Mouse (Mus musculus) gastrocnemius, postnatal 10 days (tissue): ENCODE measurements around the gene Acss2. TPM values are rescaled to one million over a fixed set of nuclear protein-coding genes. Genes with fewer than 3 reads are reported as not detected.
"Not testable (repeated sequence)": the region's sequence is repeated elsewhere in the genome, so short reads cannot be mapped to it uniquely, and the experiment has no call there.

Experiments
- DNase-seq: peaks from one replicate; pipeline ENCODE4 v3.0.0; 2021; ENCODE audit warnings: mixed read lengths
- total RNA-seq, 2 experiments: library from RNA; stranded (reverse); gene quantifications; 2 replicates each; pipeline ENCODE4 v1.2.3; 2021

Acss2 gene
- total RNA-seq, 2 experiments from 2014 or later, result 28.4 to 33.4 TPM

GRCm38 (mm10) chr2:155537761-155538462, 20.2 kb downstream of the Acss2 start:
- DNase-seq, result no peak

DNA sequence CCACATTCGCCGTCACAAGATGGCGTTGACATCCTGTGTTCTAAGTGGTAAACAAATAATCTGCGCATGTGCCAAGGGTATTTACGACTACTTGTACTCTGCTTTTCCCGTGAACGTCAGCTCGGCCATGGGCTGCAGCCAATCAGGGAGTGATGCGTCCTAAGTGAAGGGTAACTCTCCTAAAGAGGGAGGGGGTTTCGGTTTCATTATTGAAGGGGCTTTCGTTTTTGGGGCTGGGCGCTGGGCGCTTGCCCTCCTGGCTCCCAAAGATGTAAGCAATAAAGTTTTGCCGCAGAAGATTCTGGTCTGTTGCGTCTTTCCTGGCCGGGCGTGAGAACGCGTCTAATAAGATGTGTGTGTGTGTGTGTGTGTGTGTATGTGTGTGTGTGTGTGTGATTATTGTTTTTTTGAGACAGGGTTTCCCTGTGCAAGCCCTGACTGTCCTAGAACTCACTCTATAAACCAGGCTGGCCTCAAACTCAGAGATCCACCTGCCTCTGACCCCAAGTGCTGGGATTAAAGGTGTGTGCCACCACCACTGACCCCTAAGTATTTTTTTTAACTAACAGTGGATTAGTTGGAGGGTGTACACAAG, 20.8 kb downstream of the Acss2 start:
- not testable (repeated sequence) for DNase-seq

DNA sequence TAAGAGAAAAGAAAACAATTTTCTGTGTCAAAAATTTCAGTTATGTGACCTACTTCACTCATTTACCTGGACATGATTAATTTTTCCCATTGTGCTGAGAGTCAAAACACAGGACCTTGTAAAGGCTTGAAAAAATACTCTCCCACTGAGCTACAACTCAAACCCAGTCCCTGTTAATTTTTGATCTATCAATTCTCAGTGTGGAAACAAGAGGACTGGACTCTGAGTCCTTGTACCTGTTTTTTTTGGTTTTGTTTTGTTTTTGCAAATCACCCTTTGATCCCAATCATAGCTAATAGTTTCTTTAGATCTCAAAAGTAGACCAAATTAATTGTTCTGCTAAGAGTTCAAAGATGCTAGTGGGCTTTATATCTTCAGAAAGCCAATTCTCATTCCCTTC, 21.9 kb downstream of the Acss2 start:
- DNase-seq, result no peak

GRCm38 (mm10) chr2:155540822-155541458, 23.2 kb downstream of the Acss2 start:
- peak; percentile 30 for DNase-seq

- no peak for DNase-seq
These were observed 29.2 kb downstream of the Acss2 start for GRCm38 (mm10) chr2:155546955-155547354.

DNA sequence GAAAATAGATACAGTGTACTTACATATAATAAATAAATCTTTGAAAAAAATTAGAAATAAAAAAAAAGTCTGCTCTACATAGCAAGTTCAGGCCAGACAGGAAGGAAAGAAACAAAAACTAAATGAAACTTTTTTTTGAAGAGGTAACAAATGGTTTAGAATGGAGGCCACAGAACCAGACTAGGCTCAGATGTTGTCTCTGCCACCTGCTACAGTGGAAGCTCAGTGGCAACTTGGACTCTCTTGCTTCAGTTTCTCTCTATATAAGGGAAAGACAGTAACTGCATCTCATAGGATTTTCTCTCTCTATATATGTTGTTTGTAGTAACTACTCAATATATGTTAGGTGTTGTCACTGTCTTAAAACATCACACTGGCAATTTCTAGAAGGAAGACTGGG, 34.6 kb downstream of the Acss2 start:
- no peak for DNase-seq

DNA sequence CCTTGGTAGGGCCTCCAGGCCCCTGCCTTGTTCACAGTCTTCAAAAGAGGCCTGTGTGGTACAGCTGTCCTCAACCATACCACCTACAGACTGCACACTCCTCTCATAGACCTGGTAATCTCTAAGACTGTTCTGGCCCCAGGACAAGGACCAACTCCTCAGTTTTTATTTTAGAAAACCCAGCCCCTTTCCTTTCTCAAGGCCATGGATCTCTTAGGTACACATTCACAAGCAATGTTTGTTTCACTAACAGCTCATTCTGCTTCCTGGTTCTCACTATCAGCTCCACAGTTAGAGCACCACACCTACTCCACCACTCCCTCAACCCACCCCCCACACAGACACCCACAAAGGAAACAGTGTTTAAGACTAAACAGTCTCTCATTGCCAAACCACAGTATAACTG, 35.2 kb downstream of the Acss2 start:
- no peak for DNase-seq

GRCm38 (mm10) chr2:155554426-155554985, 36.8 kb downstream of the Acss2 start:
- DNase-seq, result no peak

DNA sequence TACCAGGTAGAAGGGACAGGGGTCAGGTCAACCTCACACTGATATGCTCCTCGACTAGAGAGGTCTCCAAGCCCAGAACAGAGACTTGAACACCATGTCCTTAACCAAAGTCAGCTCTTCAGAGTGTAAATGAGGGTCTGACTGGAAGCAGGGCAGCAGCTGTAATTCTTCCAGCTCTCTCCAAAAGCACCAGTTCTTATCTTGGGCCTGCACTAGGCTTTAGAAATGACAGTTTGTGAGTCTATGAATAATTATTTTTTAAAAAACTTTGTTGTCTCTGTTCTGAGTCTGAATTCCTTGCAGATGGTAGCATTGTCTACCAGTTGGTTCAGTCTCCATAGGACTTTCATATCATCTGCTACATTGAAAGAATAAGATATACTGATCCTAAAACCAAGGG, 44.5 kb downstream of the Acss2 start:
- no peak for DNase-seq

DNA sequence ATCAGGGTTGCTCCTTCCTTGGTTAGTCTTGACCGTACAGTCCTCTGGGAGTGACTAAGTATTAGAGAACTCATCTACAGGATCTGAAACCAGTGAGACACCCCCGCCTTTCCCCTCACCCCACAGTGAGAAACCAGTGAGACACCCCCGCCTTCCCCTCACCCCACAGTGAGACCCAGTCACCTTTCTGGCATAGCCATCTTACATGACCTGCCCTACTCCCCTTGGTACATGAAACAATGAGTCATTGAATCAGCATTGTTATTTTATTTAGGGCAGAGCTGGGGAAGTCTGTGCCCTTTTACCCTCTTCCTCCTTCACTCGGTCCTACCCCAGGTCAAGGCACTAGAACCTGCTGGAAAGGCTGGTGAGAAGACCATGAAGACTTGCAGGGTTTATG, 45.2 kb downstream of the Acss2 start:
- no peak for DNase-seq

- no peak for DNase-seq
These were observed 50.0 kb downstream of the Acss2 start for GRCm38 (mm10) chr2:155567751-155568150.

DNA sequence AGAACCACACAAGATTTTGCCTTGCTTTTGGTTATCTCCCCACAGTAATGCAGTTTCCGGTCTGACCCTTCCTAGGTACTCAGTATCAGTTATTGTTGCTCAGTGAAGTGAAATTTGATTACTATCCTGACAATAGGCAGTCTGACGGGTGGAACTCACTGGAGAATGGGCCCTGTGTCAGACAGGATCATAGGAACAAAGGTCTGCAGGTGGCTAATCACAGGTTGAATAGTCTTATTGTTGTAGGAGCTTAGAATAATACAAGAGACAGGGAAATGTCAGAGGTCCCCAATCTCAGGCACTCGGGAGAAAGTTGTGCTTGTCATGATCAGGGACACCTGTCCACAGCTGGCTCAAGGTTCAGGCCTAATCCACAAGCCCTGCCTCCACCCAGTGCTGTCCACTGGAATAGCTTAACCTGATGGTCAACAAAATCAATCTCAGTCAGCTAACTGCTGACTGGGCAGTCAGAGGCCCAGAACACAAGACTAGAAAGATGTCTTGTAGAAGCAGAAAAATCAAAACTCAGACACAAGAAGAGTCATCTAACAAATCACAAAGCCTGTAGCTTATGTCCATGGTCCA, 51.6 kb downstream of the Acss2 start:
- DNase-seq, result no peak

GRCm38 (mm10) chr2:155573001-155573400, 55.3 kb downstream of the Acss2 start:
- no peak for DNase-seq

GRCm38 (mm10) chr2:155573996-155574395, 56.2 kb downstream of the Acss2 start:
- DNase-seq, result no peak

- DNase-seq, result peak; percentile 52
These were observed 57.0 kb downstream of the Acss2 start for GRCm38 (mm10) chr2:155574700-155575099.

DNA sequence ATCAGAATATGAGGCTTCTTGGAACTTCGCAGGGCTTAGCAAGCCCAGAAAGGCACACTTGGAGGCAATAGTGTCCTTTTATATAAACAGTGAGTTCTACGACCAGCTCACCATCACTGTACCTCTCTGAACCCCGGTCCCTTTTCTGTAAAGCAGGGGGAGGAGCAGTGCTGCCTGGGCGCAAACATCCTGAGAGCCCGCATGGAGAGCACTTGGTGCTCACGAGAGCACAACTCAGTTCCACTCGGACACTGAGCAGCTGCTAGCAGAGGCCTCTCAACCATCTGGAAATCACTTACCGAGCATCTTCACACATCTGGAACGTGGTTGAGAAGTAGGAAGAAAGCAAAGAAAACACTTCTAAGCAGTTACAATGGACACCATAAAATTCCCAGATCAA, 58.9 kb downstream of the Acss2 start:
- DNase-seq, result no peak

DNA sequence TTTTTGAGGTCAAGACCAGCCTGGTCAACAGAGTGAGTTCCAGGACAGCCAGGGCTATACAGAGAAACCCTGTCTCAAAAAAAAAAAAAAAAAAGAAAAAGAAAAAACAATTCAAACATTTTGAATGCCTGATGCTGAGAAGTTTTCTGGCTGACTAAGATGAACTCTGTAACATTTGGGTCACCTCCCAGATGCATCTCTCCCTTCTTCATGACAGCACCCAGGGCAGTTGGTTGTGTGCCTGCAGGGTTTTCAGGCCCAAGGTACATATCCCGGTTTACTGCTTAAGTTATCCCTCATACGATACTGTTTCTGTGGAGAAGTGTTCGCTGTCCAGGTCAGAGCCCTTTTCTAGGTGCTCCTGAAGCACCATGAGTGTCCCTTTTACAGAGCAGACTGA, 62.6 kb downstream of the Acss2 start:
- no peak for DNase-seq

- DNase-seq, result no peak
These were observed 64.7 kb downstream of the Acss2 start for GRCm38 (mm10) chr2:155582384-155582995.

GRCm38 (mm10) chr2:155582996-155583395, 65.2 kb downstream of the Acss2 start:
- no peak for DNase-seq

DNA sequence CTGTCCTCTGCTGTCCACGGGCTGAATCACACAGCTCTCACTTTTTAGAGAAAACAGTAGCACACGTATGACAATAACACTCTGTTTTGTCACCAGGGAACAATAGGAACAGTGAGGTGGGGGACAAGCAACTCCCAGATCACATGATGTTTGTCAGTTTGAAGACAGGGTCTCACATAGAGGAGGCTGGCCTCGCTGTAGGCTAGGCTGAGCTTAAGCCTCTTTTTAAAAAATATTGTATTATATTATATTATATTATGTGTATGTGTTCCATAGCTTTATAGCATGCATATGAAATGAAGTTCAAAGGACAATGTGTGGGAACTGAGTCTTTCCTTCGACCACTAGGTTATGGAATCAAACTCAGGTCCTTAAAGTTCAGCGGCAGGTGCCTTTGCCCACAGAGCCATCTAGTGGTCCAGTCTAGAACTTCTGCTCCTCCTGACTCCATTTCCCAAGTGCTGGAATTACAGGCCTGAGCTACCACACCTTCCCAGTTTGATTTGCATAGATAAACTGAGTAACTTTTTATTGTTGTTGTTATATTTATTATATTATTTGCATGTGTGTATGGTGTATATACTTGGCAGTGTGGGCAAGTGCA, 66.3 kb downstream of the Acss2 start:
- DNase-seq, result peak; percentile 53

DNA sequence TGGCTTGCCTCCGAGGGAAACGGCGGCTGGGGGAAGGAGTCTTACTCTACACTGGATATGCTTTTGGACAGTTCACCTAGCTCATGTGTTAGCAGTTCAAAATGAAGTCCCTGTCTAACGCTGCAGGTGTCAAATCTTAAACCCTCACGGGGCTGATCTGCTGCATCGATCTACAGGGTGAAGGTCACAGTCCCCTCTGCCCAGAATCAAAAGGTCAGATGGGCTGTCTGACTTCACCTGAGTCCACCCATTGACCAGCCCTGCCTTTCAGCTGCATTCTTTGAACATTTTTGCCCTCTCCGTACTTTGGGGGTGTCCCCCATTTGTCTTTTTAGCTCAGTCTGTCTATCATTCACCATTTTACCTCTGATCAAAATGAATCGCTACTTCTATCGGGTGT, 67.3 kb downstream of the Acss2 start:
- no peak for DNase-seq

- no peak for DNase-seq
These were observed 67.7 kb downstream of the Acss2 start for GRCm38 (mm10) chr2:155585486-155585885.
